Mouse (Mus musculus): ENCODE data around the gene Cacng3.

Gene Cacng3

DNA sequence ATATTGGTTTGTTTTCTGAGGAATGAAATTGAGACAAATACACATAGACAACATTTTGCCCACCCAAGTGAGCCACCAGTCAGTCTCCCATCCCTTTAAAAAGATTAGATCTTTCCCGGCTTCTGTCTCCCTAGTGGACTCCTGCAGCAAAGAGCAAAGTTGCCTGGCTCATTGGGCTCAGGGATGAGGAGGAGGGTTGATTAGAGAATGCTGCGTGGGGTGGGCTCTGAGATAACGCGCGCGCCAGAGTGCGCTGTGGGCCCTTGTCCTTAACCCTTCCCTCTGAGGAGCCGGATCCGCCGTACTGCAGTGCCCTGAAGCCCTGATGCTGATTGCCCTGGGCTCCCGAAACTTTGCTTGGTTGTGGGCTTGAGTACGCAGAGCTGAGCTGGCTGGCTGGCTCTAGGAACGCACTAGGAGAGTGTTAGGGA lies at the start of gene Cacng3:
TSS of gene Cacng3 (plus strand) at position 51 of the 431 bp plus-strand sequence.
- DNase-seq = no peak

DNA sequence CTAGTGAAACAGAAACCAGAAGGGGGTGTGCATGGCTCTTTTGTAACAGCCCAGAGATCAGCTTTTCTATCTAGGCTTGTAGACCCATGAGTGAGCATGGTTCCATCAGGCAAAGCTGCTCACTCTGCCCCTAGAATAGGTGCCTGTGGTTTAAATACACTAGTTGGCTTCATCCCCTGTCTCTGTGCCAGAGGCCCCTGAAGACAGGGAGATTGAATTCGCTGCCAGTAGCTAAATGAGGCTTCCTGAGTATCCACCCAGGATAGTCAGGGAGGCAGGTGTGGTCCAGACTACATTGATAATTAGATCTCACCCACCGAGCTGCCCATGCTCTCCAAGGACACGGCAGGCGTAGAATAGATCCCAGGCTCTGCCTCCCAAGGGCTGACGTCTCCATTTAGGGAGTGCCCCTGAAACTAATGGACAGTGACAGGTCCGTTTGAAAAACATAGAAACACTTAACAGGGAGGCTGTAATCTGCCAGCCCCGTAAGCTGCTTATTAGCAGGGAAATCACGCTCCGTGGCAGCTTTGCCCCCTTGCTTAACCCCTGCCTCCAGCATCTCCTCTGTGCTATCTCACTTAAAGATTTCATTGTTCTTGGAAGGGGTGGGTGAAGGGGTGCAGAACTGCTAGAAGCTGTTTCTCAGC lies 48.0 kb upstream of the Cacng3 start:
- peak; percentile 50 to 65 for DNase-seq

DNA sequence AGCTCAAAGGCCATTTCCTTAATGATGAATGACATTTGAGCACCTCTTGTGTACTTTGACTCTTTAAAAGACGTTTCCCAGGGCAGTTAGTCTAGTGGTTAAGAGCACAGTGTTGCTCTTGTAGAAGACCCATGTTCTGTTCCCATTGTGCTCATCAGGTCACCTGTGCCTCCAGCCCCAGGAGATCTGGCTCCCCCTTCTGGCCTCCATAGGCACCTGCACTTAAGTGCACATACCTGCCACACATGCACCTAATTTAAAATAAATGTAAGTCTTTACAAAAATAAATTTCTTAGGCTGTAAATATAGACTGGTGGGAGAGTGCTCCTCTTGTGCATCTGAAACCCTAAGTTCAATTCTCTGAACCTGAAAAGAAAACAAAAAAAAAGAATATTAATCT lies 46.5 kb upstream of the Cacng3 start:
- no peak for DNase-seq

DNA sequence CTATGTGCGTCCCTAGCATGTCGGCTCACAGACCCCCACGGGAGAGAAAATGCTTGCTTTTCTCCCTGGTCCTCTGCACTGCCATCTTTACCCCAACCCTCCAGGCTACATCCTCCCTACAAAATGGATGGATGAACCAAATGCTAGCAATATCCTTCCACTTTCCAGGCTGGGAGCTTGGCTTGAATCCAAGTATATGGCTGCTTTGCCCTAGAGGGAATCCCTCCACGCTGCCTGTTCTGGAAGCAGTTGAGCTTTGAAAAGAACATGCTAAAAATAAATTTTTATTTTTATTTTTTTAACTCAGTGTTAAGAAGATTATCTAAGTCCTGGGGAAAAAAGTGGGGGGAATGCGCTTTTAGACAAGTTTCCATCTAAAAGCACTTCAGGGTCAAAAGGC lies 42.2 kb upstream of the Cacng3 start:
- no peak for DNase-seq

DNA sequence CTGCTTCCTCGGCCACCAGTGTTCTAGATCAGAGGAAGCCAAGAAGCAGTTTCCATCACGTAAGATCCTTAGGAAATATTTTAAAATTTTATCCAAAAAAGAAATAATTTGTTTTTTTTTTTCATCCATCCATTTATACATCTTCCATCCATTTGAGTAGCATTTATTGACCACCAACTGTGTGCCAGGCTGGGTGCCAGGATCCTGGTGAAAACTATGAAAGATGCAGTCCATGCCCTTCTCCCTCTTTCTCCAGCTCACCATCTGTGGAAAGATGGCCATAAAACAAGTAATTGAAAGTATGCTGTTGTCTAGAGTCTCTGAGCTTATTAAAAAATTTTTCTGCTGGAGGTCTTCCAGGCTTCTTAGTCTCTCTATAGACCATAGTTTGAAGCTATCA lies 39.9 kb upstream of the Cacng3 start:
- peak; percentile 62 for DNase-seq

DNA sequence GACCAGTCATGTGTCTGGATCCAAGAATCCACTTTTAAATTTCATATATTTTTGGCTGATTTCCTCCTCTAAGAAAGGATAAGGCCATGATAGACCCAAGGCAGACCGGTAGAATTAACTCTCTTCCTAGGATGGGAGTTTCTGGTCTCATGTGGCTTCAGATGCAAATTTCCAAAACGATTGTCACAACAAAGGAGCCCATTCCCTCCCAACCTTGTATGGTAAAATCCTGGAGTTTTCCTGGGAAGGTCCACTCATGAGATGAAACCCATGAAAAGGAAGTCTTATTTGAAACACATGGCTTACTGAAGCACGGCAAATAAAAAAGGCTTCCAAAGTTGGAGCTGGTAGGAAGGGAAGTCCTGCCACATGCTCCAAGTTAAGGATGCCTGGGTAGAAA lies 39.1 kb upstream of the Cacng3 start:
- DNase-seq = no peak

DNA sequence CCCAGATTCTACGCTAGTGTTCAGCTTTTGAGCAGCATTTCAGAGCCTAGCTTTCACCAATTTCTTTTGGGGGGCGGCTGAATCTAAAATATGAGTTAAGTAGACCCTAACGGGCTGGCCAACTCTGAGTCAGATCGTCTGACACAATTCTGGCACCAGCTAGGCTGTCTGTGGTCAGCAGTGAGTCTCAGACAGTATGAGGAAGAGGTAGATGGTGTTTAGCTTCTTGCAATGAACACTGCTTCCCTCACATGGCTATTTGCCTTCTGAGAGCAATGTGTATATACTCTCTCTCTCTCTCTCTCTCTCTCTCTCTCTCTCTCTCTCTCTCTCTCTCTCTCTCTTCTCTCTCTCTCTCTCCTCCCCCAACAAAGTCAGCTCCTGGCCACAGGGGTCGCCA lies 37.3 kb upstream of the Cacng3 start:
- DNase-seq = no peak

DNA sequence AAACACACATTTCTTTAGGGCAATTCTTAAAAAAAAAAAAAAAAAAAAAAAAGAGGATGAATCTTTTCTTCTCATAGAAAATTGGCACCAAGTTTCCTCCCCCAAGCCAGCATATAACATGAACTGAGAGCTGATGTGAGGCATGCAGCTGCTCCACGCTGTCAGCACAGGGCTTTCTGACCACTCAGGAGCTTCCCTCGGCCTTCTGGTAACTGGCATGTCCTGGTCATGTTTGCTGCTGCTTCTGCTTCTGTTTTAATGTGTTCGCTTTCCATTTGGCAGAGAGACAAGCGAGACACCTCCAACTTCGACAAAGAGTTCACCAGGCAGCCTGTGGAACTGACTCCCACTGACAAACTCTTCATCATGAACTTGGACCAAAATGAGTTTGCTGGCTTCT lies 36.8 kb upstream of the Cacng3 start:
- DNase-seq = no peak

DNA sequence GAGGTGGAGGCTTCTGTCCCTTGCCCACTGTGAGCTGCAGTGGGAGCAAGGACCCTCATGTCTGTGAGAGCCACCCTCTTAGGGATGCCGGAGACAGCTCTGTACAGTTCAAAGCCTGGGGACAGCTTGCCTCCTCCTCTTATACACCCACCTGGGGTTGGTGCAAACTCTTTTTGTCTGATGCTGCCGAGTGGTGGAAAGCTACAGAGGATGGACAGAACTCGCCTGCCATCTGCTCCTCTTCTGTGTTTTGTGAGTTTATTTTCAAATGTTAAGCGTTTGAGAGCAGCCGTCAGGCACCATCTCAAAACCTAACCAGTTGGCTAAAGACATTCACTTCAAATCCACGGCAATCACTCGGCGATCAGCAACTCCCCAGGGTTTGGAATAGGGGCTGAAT lies 26.6 kb upstream of the Cacng3 start:
- DNase-seq = no peak

DNA sequence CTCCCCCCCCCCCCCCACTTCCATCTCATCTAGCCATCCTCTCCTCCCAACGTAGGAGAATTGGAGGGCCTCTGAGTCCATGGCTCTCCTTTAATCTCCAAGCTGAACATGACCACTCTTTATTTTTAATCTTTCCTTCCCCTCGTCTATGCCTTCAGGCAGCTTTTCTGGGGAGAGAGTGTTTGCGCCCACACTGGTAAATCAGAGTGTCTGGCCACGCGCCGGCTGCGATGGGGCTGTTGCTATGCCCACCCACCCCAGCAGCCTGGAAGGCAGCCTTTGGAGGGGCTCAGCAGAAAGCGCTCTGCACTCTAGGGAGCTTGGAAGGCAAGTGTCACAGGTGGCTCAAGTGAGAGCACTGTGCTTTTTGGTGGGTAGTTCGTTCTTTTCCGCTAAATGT lies 21.0 kb upstream of the Cacng3 start:
- DNase-seq = no peak

DNA sequence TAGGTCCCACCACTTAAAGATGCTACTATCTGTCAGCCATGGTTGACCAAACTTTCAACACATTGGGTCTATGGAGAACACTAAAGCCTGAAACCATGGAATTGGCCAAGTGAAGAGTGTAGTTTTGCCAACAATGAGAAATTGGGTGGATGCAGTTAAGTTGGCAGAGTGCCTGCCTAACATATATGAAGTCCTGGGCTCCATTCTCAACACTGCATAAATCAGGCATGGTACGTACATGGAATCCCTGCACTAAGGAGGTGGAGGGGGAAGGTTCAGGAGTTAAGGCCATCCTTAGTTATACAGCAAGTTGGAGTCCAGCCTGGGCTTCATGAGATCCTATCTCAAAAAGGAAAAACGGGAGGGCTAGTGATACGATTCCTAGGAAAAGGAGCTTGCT lies 17.8 kb upstream of the Cacng3 start:
- DNase-seq = no peak

DNA sequence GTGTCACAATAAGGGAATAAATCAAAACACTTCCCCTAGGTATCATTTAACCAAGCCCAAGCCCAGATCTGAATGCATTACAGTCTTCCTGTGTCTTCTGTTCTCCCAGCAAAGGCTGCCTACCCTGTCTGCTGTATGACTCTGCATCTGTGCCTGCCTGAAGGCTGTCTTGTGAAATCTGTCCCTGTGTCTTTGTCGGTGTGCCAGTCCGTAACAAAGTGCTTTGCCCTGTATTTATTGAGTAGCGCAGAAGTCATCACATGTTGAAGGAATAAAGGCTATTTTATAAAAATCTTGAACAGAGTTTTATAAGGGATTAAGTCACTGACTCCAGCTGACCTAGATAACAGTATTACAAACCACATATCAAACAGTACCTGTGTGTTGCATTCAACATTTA lies 13.6 kb upstream of the Cacng3 start:
- no peak for DNase-seq

DNA sequence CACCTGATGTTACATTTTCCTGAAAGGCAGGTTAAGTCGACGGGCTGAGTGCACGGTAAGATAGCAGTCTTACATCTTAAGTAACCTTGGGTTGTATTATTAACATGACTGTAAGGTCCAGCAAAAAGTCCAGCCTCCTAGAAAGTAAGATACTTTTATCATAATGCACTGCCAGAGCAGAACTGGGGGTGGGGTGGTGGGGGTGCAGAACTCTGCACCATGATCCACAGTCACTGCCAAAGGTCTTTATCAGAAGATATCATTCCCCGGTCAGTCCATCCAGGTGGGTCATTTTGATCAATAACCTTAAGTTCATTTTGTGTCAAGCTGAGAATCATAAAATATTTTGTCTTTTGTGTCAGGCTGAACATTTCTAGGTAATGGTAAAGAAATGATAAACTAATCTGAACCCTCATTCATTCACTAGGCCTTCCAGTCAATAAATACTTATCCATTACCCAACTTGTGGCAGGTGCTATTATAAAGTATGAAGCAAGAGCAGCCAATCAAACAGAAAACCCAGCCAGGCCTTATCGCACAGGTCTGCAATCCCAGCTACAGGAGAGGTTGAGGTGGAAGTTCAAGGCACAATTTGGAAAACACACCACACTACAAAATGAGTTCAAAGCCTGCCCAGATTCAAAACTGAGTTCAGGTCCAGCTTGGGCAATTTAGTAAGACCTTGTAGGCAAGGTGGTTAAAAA lies 12.7 kb upstream of the Cacng3 start:
- no peak for DNase-seq

DNA sequence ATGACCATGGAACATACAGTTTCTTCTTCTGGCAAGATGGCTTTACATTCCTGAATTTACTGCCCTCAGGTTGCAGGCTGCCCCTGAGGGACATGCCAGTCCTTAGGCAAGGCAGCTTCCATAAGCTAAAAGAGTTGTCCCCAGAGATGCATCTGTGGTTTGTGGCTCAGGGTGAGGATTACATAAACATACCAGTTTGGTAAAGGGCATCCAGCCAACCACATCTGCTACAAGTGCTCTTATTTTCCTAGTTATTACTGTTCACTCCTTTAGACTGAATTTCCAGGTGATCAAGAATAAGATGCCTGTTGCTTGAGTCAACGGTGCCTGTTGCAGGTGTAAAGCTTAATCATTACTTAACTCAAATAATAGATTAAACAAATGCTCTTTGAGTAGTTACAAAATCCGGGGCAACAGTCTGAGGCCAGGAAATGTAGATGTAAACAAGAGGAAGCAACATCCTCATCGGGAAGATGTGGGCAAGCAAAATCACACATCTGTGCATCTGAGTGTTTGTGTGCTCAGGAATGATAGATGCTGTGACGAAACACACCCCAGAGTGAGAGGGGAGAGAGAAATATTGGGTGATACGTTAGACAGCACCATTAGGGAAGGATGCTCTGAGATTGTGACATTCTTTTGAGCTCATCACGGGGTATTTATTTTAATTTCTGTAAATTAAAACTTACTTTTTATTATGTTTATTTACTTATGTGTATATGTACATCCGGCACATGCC lies 4.8 kb upstream of the Cacng3 start:
- DNase-seq = no peak

DNA sequence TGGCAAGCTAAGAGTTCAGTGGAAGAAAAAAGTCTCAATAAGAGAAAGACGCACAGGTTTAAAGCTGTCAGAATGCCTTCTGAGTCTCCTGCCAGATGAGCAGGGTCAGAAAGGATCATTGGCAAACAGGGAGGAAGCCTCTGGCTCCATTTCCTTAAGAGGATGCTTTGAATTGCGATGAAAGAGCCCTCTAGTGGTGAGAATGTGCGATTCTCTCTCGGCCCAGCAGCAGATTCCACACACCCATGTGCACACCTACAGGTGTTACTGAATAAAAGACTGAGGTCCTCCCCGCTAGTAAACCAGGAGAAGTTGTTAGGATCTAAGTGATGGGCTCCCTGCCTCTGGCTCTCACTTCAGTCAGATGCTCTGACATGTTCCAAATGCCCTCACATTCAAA lies 2.4 kb upstream of the Cacng3 start:
- peak; percentile 47 to 50 for DNase-seq

DNA sequence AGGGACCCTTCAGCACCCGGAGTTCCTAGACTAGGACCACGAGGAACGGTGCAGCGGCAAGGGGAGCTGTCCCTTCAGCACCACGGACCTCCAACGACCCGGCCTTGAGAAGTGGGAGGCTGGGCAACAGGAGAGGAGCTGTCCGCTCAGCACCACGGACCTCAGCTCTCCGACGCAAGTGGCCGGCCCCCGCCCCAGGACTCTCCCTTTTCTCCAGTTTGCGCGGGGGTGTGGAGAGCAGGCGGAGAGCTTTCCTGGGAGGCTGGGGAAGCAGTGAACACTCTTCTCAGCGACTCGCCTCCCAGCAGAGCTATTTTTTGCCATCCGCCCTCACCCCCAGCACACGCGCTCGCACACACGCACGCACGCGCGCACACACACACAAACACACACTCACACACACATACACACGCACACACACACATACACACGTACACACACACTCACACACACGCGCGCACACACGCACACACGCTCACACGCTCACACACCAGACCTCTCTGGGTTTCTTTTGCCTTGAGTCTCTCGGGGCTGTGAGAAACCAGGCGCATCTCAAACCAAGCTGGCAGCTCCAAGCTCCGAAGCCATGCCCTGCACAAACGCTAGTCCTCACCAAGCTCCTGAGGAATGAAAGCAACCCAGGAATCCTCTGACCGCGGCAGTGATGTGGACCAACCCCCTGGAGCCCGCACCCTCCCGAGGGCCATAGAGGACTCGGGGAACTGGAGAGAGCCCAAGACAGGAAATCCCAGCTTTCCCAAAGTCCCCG lies 765 bp downstream of the Cacng3 start:
- peak; percentile 30 to 33 for DNase-seq

DNA sequence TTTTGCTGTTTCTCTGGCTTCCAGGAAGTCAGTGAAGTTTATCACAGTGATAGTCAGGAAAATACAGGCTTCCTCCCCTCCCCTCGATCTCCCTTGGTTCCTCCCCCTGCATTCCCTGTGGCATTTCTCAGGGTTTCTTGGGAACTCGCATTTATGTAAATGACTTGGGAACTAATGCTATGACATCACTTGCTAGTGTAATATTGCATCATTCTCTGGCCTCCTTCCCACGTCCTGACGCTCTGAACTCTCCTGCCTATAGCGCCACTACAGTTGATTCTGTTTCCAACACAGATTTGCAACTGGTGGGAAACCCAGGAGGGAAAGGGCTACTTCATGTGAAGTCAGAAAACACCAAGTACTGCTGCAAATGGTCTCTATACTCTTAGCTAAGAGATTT lies 2.7 kb downstream of the Cacng3 start:
- DNase-seq = no peak

DNA sequence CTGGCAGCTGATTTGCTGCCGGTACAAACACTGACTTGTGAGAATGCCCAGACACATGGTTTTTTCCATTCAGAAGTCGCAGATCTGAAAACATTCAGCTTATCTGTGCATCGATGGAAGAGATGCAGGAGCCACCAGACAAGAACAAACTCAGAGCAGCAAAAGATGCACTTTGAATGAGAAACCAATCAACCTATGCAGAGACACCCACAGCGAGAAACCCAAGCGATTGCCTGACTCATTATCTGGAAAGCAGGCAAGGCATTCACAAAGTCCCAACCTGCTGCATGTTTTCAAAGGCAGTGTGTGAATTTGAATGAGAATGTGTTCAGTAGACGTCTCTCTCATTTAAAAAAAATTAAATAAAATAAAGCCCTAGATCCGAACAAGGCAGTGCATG lies 4.9 kb downstream of the Cacng3 start:
- no peak for DNase-seq

DNA sequence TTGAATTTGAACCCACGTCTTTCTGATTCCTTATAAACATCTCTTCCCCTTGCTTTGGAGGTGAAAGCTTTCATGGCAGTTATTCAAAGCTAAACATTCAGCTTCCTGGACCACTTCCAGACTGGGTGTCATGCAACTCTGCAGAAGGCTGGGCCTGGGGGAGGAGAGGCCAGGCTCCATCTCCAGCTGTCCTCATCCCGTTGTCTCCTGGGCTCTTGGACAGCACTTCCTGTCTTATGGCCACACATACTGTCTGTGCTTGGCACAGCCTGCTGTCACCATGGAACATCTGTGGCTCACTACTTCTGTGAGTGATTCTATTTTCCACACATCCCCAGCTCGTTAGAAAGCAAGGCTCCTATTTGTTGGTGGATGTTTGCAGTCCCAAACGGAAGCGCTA lies 31.5 kb downstream of the Cacng3 start:
- DNase-seq = no peak

DNA sequence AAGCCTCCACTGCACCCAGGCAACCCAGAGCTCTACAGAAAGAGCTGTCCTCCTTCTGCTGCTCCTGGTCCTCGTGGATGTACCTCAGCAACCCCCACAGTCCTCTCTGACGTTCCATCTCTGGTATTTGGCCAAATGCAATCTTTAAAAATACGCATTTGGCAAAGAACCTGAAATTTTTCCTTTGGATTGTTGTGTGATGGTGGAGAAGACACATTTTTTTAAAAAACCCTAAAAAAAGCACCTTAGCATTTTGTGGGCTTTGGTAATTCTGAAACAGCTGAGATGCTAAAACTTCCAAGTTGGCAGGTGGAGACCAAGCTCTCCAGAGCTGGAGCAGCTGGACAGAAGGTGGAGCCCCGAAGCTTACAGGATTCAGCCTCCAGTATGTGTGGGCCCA lies 32.2 kb downstream of the Cacng3 start:
- DNase-seq = no peak

DNA sequence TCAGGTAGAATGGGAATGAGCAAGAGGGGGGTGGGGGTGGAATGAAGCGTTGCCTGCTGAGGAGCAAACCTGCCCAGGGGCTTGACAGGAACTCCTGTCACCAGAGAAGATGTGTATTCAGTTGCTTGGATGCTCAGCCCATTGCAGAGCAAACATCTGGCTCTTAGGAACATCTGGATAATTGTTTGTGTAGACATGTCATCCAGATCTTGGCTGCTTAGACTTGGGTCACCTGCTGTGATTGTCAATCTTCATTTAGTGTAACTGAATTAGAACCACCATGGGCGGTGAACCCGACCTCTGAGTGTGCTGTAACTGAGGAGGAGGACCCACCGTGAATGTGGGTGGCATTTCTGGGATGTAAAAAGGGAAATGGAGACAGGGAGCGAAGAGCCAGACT lies 36.4 kb downstream of the Cacng3 start:
- no peak for DNase-seq

DNA sequence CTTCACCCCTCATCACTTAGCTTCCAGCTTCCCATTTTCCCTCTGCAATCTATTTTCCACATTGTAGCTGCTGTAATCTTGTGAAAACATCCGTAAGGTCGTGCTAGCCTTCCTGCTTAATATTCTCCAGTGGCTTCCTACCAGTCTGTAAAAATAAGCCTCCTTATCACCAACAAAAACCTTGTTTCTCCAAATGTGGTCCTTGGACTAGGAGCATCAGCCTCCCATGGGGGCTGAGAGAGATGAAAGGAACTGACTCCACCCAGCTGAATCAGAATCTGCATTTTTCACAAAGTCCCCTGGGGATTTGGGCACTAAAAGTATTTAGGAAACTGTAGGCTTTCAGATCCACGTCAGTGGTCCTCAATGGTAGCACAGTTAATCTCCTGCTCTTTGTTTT lies 46.0 kb downstream of the Cacng3 start:
- DNase-seq = no peak

DNA sequence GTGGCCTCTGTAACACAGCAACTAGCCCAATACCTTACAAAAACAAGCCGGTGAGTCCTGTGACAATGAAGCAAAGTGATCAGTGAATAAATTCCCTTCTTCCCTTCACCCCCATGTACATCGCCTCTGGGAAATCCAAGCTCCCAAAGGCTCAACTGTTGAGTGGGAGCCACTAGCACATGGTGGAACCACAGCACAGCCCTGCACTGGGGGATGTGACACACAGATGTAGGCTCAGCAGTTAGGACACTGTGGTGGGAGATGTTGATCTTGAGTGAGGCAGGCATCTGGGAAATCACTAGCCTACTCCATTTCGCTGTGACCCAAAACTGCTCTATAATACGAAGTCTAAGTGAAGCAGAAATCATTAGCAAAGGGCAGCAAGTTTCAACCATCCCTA lies 48.2 kb downstream of the Cacng3 start:
- no peak for DNase-seq
